Mouse (Mus musculus) C2C12 (cell line): ENCODE data around the gene Pdilt. TPM values are rescaled to one million over a fixed set of nuclear protein-coding genes. Genes with fewer than 3 reads are reported as not detected.
"Not testable (repeated sequence)": the region's sequence is repeated elsewhere in the genome, so short reads cannot be mapped to it uniquely, and the experiment has no call there.

Source experiments
- H3K27me3 ChIP-seq: one replicate; pipeline ENCODE4 v1.6.1; 2011; ENCODE audit not compliant: control insufficient read depth, insufficient read depth, insufficient read length
- H3K36me3 ChIP-seq: one replicate; pipeline ENCODE4 v1.6.1; 2011; ENCODE audit not compliant: control insufficient read depth, insufficient read depth
- H3K4me3 ChIP-seq: one replicate; pipeline ENCODE4 v1.5.1; 2011; ENCODE audit warnings: mild to moderate bottlenecking, control low read depth; ENCODE audit not compliant: poor library complexity, insufficient read depth, severe bottlenecking
- H3K79me2 ChIP-seq: one replicate; pipeline ENCODE4 v1.6.1; 2011; ENCODE audit not compliant: control insufficient read depth, insufficient read depth
- H3K79me3 ChIP-seq: one replicate; pipeline ENCODE4 v1.6.1; 2011; ENCODE audit warnings: low read depth, control low read depth
- H3ac ChIP-seq: one replicate; pipeline ENCODE3; 2011; ENCODE audit warnings: low read depth; ENCODE audit not compliant: control insufficient read depth, insufficient read length
- CEBPB ChIP-seq: IDR thresholded peaks from one replicate; pipeline ENCODE4 v1.6.1; 2011; ENCODE audit warnings: low read depth, mild to moderate bottlenecking, control low read depth, moderate library complexity
- CTCF ChIP-seq: IDR thresholded peaks from one replicate; pipeline ENCODE4 v1.5.1; 2011; ENCODE audit not compliant: control insufficient read depth, insufficient read depth, insufficient read length
- FOSL1 ChIP-seq: IDR thresholded peaks from one replicate; pipeline ENCODE4 v1.8.0; 2011; ENCODE audit warnings: mild to moderate bottlenecking, low read length; ENCODE audit not compliant: poor library complexity, insufficient read depth, severe bottlenecking
- MAX ChIP-seq: IDR thresholded peaks from one replicate; pipeline ENCODE4 v1.6.1; 2011; ENCODE audit warnings: mild to moderate bottlenecking, control low read depth
- MYOD1 ChIP-seq: IDR thresholded peaks from one replicate; pipeline ENCODE4 v1.6.1; 2011; ENCODE audit warnings: low read depth; ENCODE audit not compliant: control insufficient read depth, insufficient read length
- MYOG ChIP-seq: IDR thresholded peaks from one replicate; pipeline ENCODE4 v1.6.1; 2011; ENCODE audit not compliant: control insufficient read depth, insufficient read length; ENCODE audit errors: extremely low read depth
- USF1 ChIP-seq: IDR thresholded peaks from one replicate; pipeline ENCODE4 v1.6.1; 2011; ENCODE audit warnings: low read depth, mild to moderate bottlenecking, control low read depth, moderate library complexity
- long read RNA-seq, 2 experiments: library from polyadenylated mRNA; unstranded; transcript quantifications; one replicate each; pipeline ENCODE4 v2.0.0; 2019 to 2020
- polyA plus RNA-seq: library from polyadenylated mRNA; unstranded; fragments of >200 nt; fragmentation: generic; extraction: Trizol; gene quantifications from one replicate; pipeline ENCODE4 v1.2.1, GENCODE M21; 2012; ENCODE audit warnings: missing spikeins

Gene Pdilt
- polyA plus RNA-seq: not detected
- long read RNA-seq, experiment 1: 0 reads
- long read RNA-seq, experiment 2: 0 reads

DNA sequence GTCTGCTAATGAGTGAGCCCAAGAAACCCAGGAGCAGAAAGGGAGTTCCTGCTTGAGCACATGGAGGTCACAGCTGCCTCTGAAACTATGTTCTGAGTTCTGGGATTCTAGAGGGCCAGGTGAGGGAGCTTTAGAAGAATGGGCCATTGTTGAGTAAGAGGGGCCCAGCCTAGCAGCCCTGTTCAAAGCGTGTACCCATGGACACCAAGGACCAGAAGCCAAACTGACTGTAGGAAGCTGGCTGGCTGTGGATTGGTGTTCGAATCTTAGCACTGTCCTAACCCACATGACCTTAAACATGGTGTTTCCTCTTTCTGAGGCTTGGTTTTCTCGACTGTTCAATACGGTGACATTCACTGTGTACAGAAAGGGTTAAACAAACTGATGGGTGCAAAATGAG is at the start of gene Pdilt:
Gene Pdilt, minus strand, starts transcription at position 101 of the 400 bp plus-strand sequence.
- H3K36me3 ChIP-seq: no peaks in the 10 kb centered on the region
- H3ac ChIP-seq: no peak within 1 kb of the TSS
- H3K4me3 ChIP-seq: no peak within 1 kb of the TSS
- TF ChIP-seq USF1 (no peak), CEBPB (no peak), FOSL1 (no peak), MYOD1 (no peak), MYOG (no peak), CTCF (no peak), MAX (no peak)
- H3K79me2 ChIP-seq: no peaks in the 10 kb centered on the region
- H3K79me3 ChIP-seq: no peaks in the 10 kb centered on the region
- H3K27me3 ChIP-seq: no peaks in the 10 kb centered on the region

DNA sequence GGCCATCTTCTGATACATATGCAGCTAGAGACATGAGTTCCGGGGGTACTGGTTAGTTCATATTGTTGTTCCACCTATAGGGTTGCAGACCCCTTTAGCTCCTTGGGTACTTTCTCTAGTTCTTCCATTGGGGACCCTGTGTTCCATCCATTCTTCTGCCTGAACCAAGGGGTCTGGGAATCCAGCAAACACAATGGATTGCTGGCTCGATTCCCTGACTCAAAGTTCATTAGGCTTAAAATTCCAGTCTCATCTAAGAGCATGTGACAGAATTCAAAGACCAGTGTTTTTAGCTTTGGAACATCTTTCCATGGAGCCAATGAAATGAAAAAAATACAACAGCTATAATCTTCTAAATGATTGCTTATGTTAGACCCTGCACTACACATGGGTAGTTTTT is 39.2 kb upstream of the Pdilt start:
- H3K36me3 ChIP-seq, H3K79me3 ChIP-seq, H3K79me2 ChIP-seq, H3K4me3 ChIP-seq, H3K27me3 ChIP-seq, H3ac ChIP-seq: not testable (repeated sequence)

DNA sequence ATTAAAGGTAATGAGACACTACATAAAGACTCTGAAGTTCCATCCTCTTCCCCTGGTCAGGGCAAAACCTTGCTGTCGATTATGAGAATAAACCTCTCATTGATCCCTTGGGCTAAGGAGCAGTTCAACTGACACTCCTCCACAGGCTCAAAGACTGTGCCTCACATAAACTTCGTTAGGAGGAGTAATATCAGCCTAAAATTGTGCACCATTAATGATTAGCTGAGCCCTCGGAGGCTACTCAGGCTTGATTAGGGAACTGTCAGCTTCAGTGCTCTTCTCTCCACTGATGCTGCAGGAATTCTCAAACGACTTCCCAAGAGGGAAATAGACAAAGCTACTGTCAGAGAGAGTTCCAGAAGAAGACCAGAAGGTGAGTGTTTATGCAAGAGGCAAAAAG is 38.2 kb upstream of the Pdilt start:
- H3K79me3 ChIP-seq: no peaks in the 10 kb centered on the region
- no peaks in the 10 kb centered on the region for H3K79me2 ChIP-seq
- TF ChIP-seq MYOG (no peak), CEBPB (no peak), USF1 (no peak), CTCF (no peak), MYOD1 (no peak), MAX (no peak), FOSL1 (no peak)
- H3K36me3 ChIP-seq: no peaks in the 10 kb centered on the region
- H3ac ChIP-seq: no peak overlapping the region
- no peaks in the 10 kb centered on the region for H3K27me3 ChIP-seq
- no peak overlapping the region for H3K4me3 ChIP-seq

DNA sequence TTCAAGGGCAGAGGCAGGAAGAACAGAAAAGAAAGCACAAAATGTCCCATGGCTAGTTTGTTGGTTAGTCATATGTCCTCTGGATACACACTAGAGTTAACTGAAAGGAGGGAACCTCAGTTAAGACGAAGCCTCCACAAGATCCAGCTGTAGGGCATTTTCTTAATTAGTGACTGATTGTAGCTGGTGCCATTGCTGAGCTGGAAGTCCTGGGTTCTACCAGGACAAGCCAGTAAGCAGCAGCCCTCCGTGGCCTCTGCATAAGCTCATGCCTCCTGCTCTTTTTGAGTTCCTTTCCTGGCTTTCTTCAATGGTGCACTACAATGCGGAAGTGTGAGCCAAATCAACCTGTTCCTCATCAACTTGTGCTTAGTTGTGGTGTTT is 37.2 kb upstream of the Pdilt start:
- no peak overlapping the region for H3ac ChIP-seq
- no peaks in the 10 kb centered on the region for H3K79me3 ChIP-seq
- no peaks in the 10 kb centered on the region for H3K79me2 ChIP-seq
- no peaks in the 10 kb centered on the region for H3K27me3 ChIP-seq
- H3K36me3 ChIP-seq: no peaks in the 10 kb centered on the region
- no peak overlapping the region for H3K4me3 ChIP-seq
- TF ChIP-seq FOSL1 (no peak), USF1 (no peak), MYOD1 (no peak), MAX (no peak)

DNA sequence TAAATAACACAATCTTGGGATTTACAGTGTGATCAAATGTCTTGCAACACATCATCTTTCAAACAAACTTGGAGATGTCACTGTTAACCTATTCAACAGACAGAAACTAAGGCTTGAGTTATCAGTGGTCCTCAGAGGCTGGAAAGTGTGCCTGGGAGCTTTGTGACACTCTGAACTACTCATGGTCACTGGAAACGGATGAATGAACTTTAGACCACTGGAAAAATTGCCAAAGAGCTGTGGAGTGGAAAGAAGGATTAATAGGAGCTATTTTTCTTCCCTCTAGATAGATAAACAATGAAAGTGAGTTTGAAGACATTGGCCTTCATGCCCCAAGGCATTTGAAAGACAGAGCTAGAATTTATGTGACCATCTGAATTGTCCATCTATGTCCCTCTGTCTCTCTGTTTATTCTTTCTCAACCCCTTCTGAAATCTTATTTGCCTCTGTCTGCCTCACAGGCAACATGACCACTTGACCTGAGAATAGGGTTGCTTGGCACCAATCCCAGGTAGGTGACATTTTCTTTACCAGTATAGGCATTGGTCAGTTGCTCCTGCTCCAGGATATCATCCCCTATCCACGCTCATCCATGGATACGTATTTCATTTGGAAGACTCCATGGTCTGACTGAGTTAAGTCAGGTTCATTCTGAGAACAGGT is 36.6 kb upstream of the Pdilt start:
- TF ChIP-seq FOSL1 (no peak), USF1 (no peak), MAX (no peak), CTCF (no peak), MYOD1 (no peak), CEBPB (no peak)
- H3K79me3 ChIP-seq: no peaks in the 10 kb centered on the region
- H3K4me3 ChIP-seq: no peak overlapping the region
- H3K27me3 ChIP-seq: no peaks in the 10 kb centered on the region
- H3K36me3 ChIP-seq: no peaks in the 10 kb centered on the region
- H3ac ChIP-seq: no peak overlapping the region
- H3K79me2 ChIP-seq: no peaks in the 10 kb centered on the region

DNA sequence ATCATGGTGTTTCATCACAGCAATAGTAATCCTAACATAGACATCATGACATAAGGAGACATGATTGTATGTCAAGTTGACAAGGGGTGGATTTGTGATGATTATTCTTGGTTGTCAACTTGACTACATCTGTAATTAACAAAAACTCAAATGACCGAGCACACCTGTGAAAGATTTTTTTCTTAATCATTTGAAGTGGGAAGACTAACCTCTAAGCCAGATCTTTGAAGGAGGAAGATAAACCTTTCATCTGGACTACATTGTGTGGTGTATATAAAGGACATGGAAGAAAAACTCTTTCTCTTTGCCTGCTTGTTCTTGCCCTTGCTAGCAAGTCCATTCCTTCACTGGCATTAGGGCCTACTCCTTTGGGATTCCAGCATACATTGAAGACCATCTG is 30.8 kb upstream of the Pdilt start, which contains the start of gene Acsm2:
Gene Acsm2, plus strand, starts transcription at position 301 of the 400 bp plus-strand sequence.
- no peaks in the 10 kb centered on the region for H3K36me3 ChIP-seq
- no peak for TF ChIP-seq CTCF
- TF ChIP-seq USF1: no peak
- TF ChIP-seq MYOD1: no peak
- TF ChIP-seq CEBPB: no peak
- no peak for TF ChIP-seq MAX
- TF ChIP-seq FOSL1: no peak
- no peak for TF ChIP-seq MYOG
- no peak within 1 kb of the TSS for H3ac ChIP-seq
- H3K79me2 ChIP-seq: no peaks in the 10 kb centered on the region
- no peaks in the 10 kb centered on the region for H3K27me3 ChIP-seq
- no peaks in the 10 kb centered on the region for H3K79me3 ChIP-seq
- no peak within 1 kb of the TSS for H3K4me3 ChIP-seq
